Mouse (Mus musculus) embryonic facial prominence, embryonic 12.5 days (tissue): ENCODE measurements around the gene Nelfb. TPM values are rescaled to one million over a fixed set of nuclear protein-coding genes. Genes with fewer than 3 reads are reported as not detected.
A peak's percentile ranks its signal among the peaks of the same experiment; 100 is the strongest.

Source experiments
- ATAC-seq: fragments of 200-750 bp; cut with Nextera tagmentation; 2 replicates; pipeline ENCODE4 v1.8.0; 2017; ENCODE audit not compliant: insufficient number of reproducible peaks, insufficient read depth, low FRiP score, low TSS enrichment
- H3K27ac ChIP-seq: fragments of 300-500 bp; sonication (generic); 2 replicates; pipeline ENCODE4 v1.5.1; 2016; ENCODE audit warnings: mild to moderate bottlenecking
- H3K27me3 ChIP-seq: fragments of 300-500 bp; sonication (generic); 2 replicates; pipeline ENCODE4 v1.6.1; 2016; ENCODE audit warnings: mild to moderate bottlenecking, moderate library complexity
- H3K36me3 ChIP-seq: fragments of 300-500 bp; sonication (generic); 2 replicates; pipeline ENCODE4 v1.6.1; 2016; ENCODE audit warnings: mild to moderate bottlenecking
- H3K4me1 ChIP-seq: fragments of 300-500 bp; sonication (generic); 2 replicates; pipeline ENCODE4 v1.6.1; 2016
- H3K4me2 ChIP-seq: fragments of 300-500 bp; sonication (generic); replicated peaks from 2 replicates; pipeline ENCODE4 v1.6.1; 2016; ENCODE audit warnings: mild to moderate bottlenecking, moderate library complexity
- H3K4me3 ChIP-seq: fragments of 300-500 bp; sonication (generic); 2 replicates; pipeline ENCODE4 v1.5.1; 2016; ENCODE audit warnings: mild to moderate bottlenecking
- H3K9ac ChIP-seq: fragments of 300-500 bp; sonication (generic); 2 replicates; pipeline ENCODE4 v1.6.1; 2016; ENCODE audit warnings: mild to moderate bottlenecking, moderate library complexity
- H3K9me3 ChIP-seq: fragments of 300-500 bp; sonication (generic); 2 replicates; pipeline ENCODE4 v1.6.1; 2016; ENCODE audit warnings: mild to moderate bottlenecking, moderate library complexity
- WGBS: fragments of 180-500 bp; shearing (Covaris S2); methylation state at CpG from one replicate; pipeline ENCODE4 v1.1.7; 2016; 5-methylcytosine and 5-hydroxymethylcytosine counted together
- polyA plus RNA-seq: library from polyadenylated mRNA; unstranded; fragments of >200 nt; fragmentation: Nextera tagmentation; extraction: Ambion mirVana; gene quantifications from 2 replicates; pipeline ENCODE4 v1.2.1, GENCODE M21; 2016

The Nelfb gene
- polyA plus RNA-seq, 1 experiment from 2014 or later: 121 TPM

DNA sequence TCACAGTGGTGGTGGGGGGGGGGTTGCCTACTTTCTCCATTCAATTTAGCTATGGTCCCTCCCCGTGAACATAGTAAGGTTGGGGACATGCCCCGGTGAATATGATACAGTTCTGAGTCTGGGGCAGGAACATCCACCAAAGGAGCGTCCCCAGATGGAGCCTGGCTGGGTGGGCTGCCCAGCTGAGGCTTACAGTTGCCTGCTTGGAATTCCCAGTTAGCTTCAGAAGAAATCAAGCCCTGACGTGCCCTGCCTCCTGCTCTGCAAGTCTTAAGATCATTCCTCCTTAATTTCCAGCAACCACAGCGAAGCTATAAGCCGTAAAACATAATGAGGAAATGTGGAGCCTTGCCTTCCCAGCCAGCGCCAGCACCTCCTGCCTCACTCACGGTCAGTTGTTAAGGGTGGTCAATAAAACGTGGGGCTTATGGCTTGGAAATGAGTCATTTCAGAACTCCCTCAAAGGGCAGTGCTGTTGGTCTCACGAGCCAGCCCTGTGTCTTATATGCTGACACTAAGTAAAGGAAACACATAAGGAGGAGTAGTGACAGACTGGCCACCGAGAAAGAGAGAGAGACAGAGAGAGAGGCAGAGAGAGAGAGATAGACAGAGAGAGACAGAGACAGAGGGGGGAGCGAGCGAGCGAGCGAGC lies 31.6 kb downstream of the Nelfb start:
- WGBS: 45% methylated on average over 15 of the region's 15 CpGs
- H3K27me3 ChIP-seq: peaks cover 86% of the 10 kb centered on the region
- H3K4me2 ChIP-seq: peak overlapping the region; percentile 80
- peak overlapping the region; percentile 55 for H3K4me3 ChIP-seq
- no peak for ATAC-seq
- H3K9me3 ChIP-seq: no peaks in the 10 kb centered on the region
- 0 out of 2 replicates have a peak overlapping the region, but pooled peaks have one; percentile 50 for H3K27ac ChIP-seq
- H3K36me3 ChIP-seq: no peaks in the 10 kb centered on the region
- H3K4me1 ChIP-seq: peaks cover 41% of the 10 kb centered on the region
- H3K9ac ChIP-seq: peak overlapping the region; percentile 16; the same call in 1 of the 2 replicates

DNA sequence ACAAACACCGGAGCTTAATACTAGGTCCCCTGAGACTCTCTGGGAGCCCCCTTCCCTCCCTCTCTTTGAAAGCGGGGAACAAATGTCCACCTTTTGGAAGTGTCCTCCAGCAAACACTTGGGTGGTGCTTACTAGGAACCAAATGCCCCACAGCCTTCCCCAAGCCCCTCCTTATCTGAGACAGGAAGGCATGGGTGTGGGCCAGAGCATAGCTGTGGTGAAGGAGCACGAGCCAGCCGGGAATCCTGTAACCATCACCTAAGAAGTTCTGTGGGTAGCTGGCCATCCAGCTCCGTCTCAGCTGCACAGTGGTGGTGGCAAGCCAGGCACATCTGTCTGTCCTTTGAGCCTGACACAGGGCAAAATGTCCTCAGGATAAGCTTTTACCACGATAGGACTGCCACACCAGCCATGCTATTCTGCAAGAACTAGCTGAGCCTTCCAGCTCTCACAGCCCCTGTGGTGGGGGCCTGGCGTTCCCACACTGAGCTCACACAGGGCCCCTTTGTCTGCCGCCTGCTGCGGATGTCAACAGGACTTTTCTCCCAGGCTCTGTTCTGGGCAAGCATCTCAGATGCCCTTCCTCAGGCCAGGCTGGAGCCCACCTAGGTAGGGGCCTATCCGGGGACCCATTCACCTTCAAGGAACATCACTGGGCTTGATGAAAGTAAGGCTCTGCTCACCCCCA lies 32.9 kb downstream of the Nelfb start:
- Histone ChIP-seq H3K27ac (peak overlapping the region; percentile 72), H3K4me3 (no peak overlapping the region), H3K4me1 (peaks cover 41% of the 10 kb centered on the region), H3K27me3 (peaks cover 73% of the 10 kb centered on the region), H3K9me3 (no peaks in the 10 kb centered on the region), H3K4me2 (no peak overlapping the region), H3K36me3 (no peaks in the 10 kb centered on the region), H3K9ac (peak overlapping the region; percentile 21; the same call in 1 of the 2 replicates)
- no peak for ATAC-seq
- 13% methylated on average over 10 of the region's 10 CpGs for WGBS

GRCm38 (mm10) chr2:25177685-25178084 lies 33.6 kb downstream of the Nelfb start:
- ATAC-seq: no peak
- Histone ChIP-seq H3K4me2 (no peak overlapping the region), H3K4me3 (no peak overlapping the region), H3K9ac (no peak overlapping the region), H3K27ac (no peak overlapping the region), H3K9me3 (no peaks in the 10 kb centered on the region), H3K4me1 (peaks cover 41% of the 10 kb centered on the region), H3K36me3 (no peaks in the 10 kb centered on the region), H3K27me3 (peaks cover 67% of the 10 kb centered on the region)
- WGBS: 4% methylated on average over 6 of the region's 6 CpGs

- Histone ChIP-seq H3K27ac (no peak overlapping the region), H3K4me2 (no peak overlapping the region), H3K36me3 (no peaks in the 10 kb centered on the region), H3K9ac (no peak overlapping the region), H3K4me1 (peaks cover 41% of the 10 kb centered on the region), H3K9me3 (no peaks in the 10 kb centered on the region), H3K27me3 (peaks cover 62% of the 10 kb centered on the region), H3K4me3 (no peak overlapping the region)
- WGBS: 39% methylated on average over 4 of the region's 4 CpGs
- no peak for ATAC-seq
Measured at GRCm38 (mm10) chr2:25177076-25177475, 34.2 kb downstream of the Nelfb start.

- Histone ChIP-seq H3K27me3 (peaks cover 57% of the 10 kb centered on the region), H3K4me3 (no peak overlapping the region), H3K36me3 (no peaks in the 10 kb centered on the region), H3K4me2 (no peak overlapping the region), H3K27ac (no peak overlapping the region), H3K9ac (no peak overlapping the region), H3K4me1 (peaks cover 41% of the 10 kb centered on the region), H3K9me3 (no peaks in the 10 kb centered on the region)
- WGBS: 47% methylated on average over 6 of the region's 6 CpGs
- ATAC-seq: no peak
Measured at GRCm38 (mm10) chr2:25176573-25176972, 34.7 kb downstream of the Nelfb start.

GRCm38 (mm10) chr2:25175690-25176078 lies 35.6 kb downstream of the Nelfb start:
- Histone ChIP-seq H3K4me1 (peaks cover 35% of the 10 kb centered on the region), H3K9ac (no peak overlapping the region), H3K4me3 (no peak overlapping the region), H3K27ac (no peak overlapping the region), H3K9me3 (no peaks in the 10 kb centered on the region), H3K36me3 (no peaks in the 10 kb centered on the region), H3K4me2 (no peak overlapping the region), H3K27me3 (peaks cover 48% of the 10 kb centered on the region)
- WGBS: 78% methylated on average over 4 of the region's 4 CpGs
- ATAC-seq: no peak

DNA sequence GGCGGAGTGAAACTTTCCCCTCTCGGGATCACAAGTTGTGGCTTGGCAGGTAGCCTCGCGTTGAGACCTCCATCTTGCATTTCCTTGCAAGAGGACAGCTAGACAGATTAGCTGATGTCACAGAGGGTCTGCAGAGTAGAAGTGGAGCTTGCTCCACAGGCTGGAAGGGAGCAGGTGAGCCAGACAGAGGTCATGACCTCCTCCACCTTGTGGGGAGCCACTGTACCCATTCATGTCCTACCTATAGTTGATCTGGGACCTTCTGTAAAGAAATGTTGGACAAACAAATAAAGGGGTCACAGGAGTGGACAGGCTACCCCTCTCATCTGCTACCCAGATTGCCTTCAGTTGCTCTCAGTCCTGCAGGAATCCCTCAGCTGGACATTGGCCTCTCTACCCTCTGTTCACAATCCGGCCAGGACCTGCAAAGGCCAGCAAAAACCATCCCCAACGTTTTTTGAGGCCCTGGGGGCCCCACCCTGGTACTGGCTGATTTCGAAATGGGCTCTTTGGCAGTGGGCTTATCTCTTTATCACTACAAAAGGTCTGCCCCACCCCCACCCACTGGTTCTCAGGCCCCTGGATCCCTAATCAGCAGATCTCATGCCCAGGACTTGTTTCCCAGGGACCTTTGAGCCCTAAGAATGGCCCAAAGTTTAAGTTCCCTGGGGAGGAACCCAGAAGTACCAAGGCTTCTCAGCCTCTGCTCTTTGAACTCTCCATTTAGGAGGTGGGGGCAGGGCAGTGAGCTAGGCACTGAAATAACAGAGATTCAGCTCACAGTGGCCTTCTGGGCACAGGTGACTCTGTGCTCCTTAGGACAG lies 36.2 kb downstream of the Nelfb start:
- no peak overlapping the region for H3K27ac ChIP-seq
- peaks cover 42% of the 10 kb centered on the region for H3K27me3 ChIP-seq
- 52% methylated on average over 7 of the region's 7 CpGs for WGBS
- no peak overlapping the region for H3K4me2 ChIP-seq
- peaks cover 30% of the 10 kb centered on the region for H3K4me1 ChIP-seq
- H3K9me3 ChIP-seq: no peaks in the 10 kb centered on the region
- H3K9ac ChIP-seq: no peak overlapping the region
- ATAC-seq: no peak
- no peak overlapping the region for H3K4me3 ChIP-seq
- H3K36me3 ChIP-seq: no peaks in the 10 kb centered on the region

GRCm38 (mm10) chr2:25173821-25174220 lies 37.5 kb downstream of the Nelfb start:
- Histone ChIP-seq H3K36me3 (no peaks in the 10 kb centered on the region), H3K27ac (no peak overlapping the region), H3K27me3 (peaks cover 29% of the 10 kb centered on the region), H3K9me3 (no peaks in the 10 kb centered on the region), H3K4me3 (no peak overlapping the region), H3K4me2 (no peak overlapping the region), H3K4me1 (peaks cover 30% of the 10 kb centered on the region), H3K9ac (no peak overlapping the region)
- WGBS: 90% methylated on average over 4 of the region's 4 CpGs
- ATAC-seq: no peak

DNA sequence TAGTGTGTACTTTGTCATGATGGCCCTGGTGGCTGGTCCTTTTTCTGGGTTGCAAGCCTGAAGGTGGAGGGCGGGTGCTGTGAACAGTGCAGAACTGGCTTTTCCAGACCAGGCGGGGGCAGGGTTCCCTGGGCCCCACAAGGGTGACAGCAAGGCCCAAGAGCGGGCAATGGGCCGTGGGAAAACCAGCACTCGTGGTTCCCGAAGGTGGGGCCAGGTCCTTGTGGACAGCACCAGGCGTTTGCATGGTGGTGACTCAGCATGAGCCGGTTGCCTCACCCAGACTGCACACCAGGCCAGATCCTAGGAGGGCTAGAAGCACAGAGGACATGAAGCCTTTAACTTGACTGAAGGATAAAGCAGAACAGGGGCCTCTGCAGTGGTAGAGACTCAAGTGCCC lies 38.7 kb downstream of the Nelfb start:
- WGBS: 69% methylated on average over 8 of the region's 8 CpGs
- H3K4me2 ChIP-seq: no peak overlapping the region
- no peak for ATAC-seq
- peaks cover 29% of the 10 kb centered on the region for H3K4me1 ChIP-seq
- H3K9ac ChIP-seq: no peak overlapping the region
- no peak overlapping the region for H3K4me3 ChIP-seq
- H3K27me3 ChIP-seq: peaks cover 17% of the 10 kb centered on the region; the same call in 1 of the 2 replicates
- H3K27ac ChIP-seq: no peak overlapping the region
- no peaks in the 10 kb centered on the region for H3K36me3 ChIP-seq
- H3K9me3 ChIP-seq: no peaks in the 10 kb centered on the region

- Histone ChIP-seq H3K4me1 (peaks cover 23% of the 10 kb centered on the region), H3K4me2 (no peak overlapping the region), H3K9ac (no peak overlapping the region), H3K27ac (no peak overlapping the region), H3K27me3 (0 out of 2 replicates have a peak, but pooled peaks cover 9% of the 10 kb centered on the region), H3K9me3 (no peaks in the 10 kb centered on the region), H3K36me3 (no peaks in the 10 kb centered on the region), H3K4me3 (no peak overlapping the region)
- no peak for ATAC-seq
- WGBS: 59% methylated on average over 1 of the region's 1 CpGs
Measured at GRCm38 (mm10) chr2:25171769-25172153, 39.5 kb downstream of the Nelfb start.

- Histone ChIP-seq H3K9ac (no peak overlapping the region), H3K4me1 (peaks cover 18% of the 10 kb centered on the region), H3K27me3 (0 out of 2 replicates have a peak, but pooled peaks cover 4% of the 10 kb centered on the region), H3K4me2 (no peak overlapping the region), H3K9me3 (no peaks in the 10 kb centered on the region), H3K27ac (no peak overlapping the region), H3K36me3 (no peaks in the 10 kb centered on the region), H3K4me3 (no peak overlapping the region)
- 82% methylated on average over 6 of the region's 6 CpGs for WGBS
- no peak for ATAC-seq
Measured at GRCm38 (mm10) chr2:25171101-25171768, 40.1 kb downstream of the Nelfb start.
